Mouse (Mus musculus): ENCODE measurements around the gene BC051142. TPM values are rescaled to one million over a fixed set of nuclear protein-coding genes. Genes with fewer than 3 reads are reported as not detected.
"Not testable (repeated sequence)": the region's sequence is repeated elsewhere in the genome, so short reads cannot be mapped to it uniquely, and the experiment has no call there.

Gene BC051142
- polyA plus RNA-seq, 1 experiment from 2014 or later: 0.15 TPM

DNA sequence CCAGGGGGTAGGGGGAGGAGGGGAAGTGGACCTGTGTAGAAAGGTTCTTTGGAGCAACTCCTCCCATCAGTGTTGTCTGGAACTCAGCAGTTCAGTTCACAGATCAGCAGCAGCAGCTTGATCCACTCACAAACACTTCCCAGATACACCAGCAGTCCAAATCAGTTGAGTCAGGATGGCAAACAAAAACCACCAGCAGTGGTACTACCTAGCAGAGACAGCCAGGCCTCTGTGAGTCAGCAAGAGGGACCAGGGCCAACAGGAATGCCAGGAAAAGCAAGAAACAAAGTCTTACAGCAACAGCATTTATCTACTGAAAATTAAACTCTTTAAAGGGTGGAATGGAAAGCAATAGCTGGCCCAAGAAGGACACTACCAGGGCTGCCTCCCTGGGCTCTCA lies 29.0 kb downstream of the BC051142 start:
- Histone ChIP-seq H3K27me3 (ENCODE audit: insufficient read depth, poor library complexity, severe bottlenecking) (no peaks in the 10 kb centered on the region), H3K9me3 (no peaks in the 10 kb centered on the region), H3K27ac (no peak overlapping the region), H3K36me3 (no peaks in the 10 kb centered on the region), H3K4me3 (no peak overlapping the region), H3K4me1 (no peaks in the 10 kb centered on the region)
- no peak for DNase-seq (ENCODE audit: low spot score)

DNA sequence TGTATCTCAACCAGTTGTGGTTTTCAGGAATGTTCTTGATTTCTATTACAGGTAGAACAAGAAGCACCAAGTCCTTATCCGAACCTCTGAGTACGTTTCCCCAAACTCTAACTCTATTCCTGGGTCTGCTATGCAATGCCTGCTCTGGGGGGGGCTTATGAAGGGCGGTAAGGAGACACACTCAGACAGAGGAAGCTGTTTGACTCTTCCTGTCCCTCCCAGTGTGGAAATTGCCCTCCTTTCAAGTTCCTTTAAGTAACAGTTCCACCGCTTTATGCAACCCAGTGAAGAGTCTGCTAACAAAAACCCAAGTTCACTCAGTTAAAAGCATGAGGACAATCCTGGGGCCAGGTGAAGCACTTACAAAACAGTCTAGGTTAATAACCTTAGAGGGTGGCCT lies 38.5 kb downstream of the BC051142 start:
- Histone ChIP-seq H3K36me3 (no peaks in the 10 kb centered on the region), H3K9me3 (peaks cover 4% of the 10 kb centered on the region; the same call in 1 of the 2 replicates), H3K4me3 (no peak overlapping the region), H3K27ac (no peak overlapping the region), H3K4me1 (no peaks in the 10 kb centered on the region), H3K27me3 (ENCODE audit: insufficient read depth, poor library complexity, severe bottlenecking) (no peaks in the 10 kb centered on the region)
- DNase-seq (ENCODE audit: low spot score): no peak
- WGBS: 65% methylated on average over 4 of the region's 4 CpGs

DNA sequence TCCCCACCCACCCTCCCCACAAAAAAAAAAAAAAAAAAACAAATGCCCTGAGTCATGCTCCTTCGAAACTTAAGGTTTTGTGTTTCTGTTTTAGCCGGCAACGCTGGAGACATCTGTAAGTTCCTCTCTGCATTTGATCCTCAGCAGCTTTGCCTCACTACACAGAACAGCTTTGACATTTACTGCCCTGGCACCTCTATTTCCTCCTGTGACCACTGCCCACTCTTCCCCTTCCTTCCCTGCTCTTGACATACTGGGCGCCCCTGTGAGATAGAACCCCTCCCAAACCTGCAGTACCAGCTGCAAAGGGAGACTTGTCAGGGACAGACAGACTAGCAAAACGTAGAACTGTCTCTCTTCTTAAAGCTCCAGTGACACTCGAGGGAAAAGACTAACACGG lies 39.0 kb downstream of the BC051142 start:
- no peak overlapping the region for H3K4me3 ChIP-seq
- no peak overlapping the region for H3K27ac ChIP-seq
- no peaks in the 10 kb centered on the region for H3K27me3 ChIP-seq (ENCODE audit: insufficient read depth, poor library complexity, severe bottlenecking)
- H3K9me3 ChIP-seq: peaks cover 4% of the 10 kb centered on the region; the same call in 1 of the 2 replicates
- DNase-seq (ENCODE audit: low spot score): no peak
- 62% methylated on average over 7 of the region's 7 CpGs for WGBS
- H3K36me3 ChIP-seq: no peaks in the 10 kb centered on the region
- no peaks in the 10 kb centered on the region for H3K4me1 ChIP-seq

DNA sequence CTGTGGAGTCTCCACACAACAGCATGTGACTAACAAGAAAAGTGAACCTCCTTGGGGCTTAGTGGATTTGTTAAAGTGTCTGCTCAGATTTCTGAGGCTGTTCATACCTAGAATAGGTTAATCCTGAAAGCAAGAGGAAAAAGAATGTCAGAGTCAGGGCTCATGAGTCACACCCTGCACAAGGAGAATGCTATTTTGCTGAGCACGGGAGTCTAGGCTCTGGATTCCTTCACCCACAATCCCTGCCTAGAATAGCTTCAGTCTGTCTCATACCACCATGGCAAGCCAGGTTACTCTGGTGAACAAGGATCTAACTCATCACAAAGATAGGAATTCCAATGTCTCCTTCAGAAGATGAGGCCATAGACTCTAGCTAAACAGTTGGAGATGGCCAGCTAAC lies 40.0 kb downstream of the BC051142 start:
- DNase-seq (ENCODE audit: low spot score): no peak
- Histone ChIP-seq H3K27ac (no peak overlapping the region), H3K27me3 (ENCODE audit: insufficient read depth, poor library complexity, severe bottlenecking) (no peaks in the 10 kb centered on the region), H3K4me1 (no peaks in the 10 kb centered on the region), H3K9me3 (peaks cover 4% of the 10 kb centered on the region; the same call in 1 of the 2 replicates), H3K4me3 (no peak overlapping the region), H3K36me3 (no peaks in the 10 kb centered on the region)
- WGBS: 40% methylated on average over 1 of the region's 1 CpGs

DNA sequence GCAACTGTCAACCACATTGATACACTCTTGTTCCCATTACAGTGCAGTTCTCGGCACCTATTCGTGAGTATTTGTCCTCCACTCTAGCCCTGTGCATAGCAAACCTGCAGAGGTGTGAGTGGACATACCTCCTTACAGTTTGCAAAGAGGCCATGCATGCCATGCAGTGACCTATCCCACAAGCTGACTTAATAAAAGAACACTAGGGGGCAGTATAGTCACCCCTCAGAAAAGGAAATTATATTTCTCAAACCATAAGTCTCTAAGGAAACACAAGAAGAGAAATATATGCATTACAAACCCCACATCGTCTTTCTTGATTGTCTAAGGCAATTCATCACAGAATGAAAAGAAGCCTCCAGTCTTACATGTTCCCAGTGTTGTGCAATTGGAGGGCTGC lies 41.2 kb downstream of the BC051142 start:
- Histone ChIP-seq H3K27ac (no peak overlapping the region), H3K27me3 (ENCODE audit: insufficient read depth, poor library complexity, severe bottlenecking) (no peaks in the 10 kb centered on the region), H3K4me1 (no peaks in the 10 kb centered on the region), H3K36me3 (no peaks in the 10 kb centered on the region), H3K9me3 (peaks cover 4% of the 10 kb centered on the region; the same call in 1 of the 2 replicates), H3K4me3 (no peak overlapping the region)
- 50% methylated on average over 3 of the region's 3 CpGs for WGBS
- no peak for DNase-seq (ENCODE audit: low spot score)

DNA sequence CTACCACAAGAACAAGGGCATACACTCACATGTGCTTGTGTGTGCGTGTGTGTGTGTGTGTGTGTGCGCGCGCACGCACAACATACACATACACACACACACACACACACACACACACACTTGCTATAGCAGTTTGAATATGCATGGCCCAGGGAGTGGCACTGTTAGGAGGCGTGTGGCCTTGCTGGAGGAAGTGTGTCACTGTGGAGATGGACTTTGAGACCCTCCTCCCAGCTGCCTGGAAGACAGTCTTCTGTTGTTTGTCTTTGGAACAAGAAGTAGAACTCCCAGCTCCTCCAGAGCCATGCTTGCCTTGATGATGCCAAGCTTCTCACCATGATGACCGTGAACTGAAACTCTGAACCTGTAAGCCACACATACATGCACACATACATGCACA lies 43.4 kb downstream of the BC051142 start:
- Histone ChIP-seq H3K36me3 (no peaks in the 10 kb centered on the region), H3K27ac (no peak overlapping the region), H3K4me1 (no peaks in the 10 kb centered on the region), H3K27me3 (ENCODE audit: insufficient read depth, poor library complexity, severe bottlenecking) (no peaks in the 10 kb centered on the region), H3K9me3 (no peaks in the 10 kb centered on the region), H3K4me3 (no peak overlapping the region)
- 85% methylated on average over 7 of the region's 7 CpGs for WGBS
- DNase-seq (ENCODE audit: low spot score): no peak

DNA sequence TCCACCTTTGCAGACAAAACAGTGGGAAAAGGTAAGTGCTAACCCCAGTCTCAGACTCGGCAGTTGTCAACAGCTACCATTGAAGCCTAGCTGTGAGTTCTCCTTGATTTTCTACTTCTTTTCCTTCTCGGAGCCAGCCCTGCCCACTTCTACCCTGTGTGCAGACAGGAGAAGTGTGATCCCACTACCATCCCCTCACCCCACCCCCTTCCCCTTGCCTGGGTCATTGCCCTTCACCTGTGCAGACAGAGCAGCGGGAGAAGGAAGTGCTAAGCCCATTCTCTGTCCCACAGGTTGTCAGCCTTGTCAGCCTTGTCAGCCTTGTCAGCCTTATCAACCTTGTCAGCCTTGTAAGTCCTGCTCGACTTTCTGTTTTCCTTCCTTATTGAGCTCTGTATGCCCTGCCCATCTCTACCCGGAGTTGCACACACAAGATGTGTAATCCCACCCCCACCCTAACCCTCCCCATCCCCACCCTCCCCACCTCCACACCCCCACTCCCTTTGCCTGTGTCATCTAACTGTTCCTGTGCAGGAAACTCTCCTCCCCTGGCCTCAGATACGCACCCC lies 49.9 kb downstream of the BC051142 start:
- 22% methylated on average over 6 of the region's 6 CpGs for WGBS
- DNase-seq (ENCODE audit: low spot score): no peak
- Histone ChIP-seq H3K4me1 (peaks cover 18% of the 10 kb centered on the region), H3K36me3 (no peaks in the 10 kb centered on the region), H3K27ac (no peak overlapping the region), H3K4me3 (no peak overlapping the region), H3K9me3 (no peaks in the 10 kb centered on the region), H3K27me3 (ENCODE audit: insufficient read depth, poor library complexity, severe bottlenecking) (0 out of 2 replicates have a peak, but pooled peaks cover 5% of the 10 kb centered on the region)

DNA sequence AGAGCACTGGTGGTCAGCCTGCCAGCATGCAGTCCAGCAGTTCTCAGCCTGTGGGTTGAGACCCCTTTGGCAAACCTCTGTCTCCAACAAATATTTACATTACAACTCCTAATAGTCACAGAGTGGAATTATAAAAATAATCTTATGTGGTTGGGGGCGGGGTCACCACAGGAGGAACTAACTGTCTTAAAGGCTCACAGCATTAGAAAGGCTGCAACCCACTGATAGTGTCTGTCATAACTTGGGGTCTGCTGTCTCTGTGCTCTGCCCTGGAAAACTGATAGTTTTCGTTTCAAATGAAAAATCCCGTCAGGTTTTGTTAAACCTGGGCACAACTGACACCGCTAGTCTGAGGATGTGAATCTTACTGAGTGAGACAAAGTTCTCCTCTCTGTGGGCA lies 59.0 kb downstream of the BC051142 start:
- Histone ChIP-seq H3K36me3 (no peaks in the 10 kb centered on the region), H3K27ac (no peak overlapping the region), H3K27me3 (ENCODE audit: insufficient read depth, poor library complexity, severe bottlenecking) (0 out of 2 replicates have a peak, but pooled peaks cover 4% of the 10 kb centered on the region), H3K9me3 (no peaks in the 10 kb centered on the region), H3K4me1 (no peaks in the 10 kb centered on the region), H3K4me3 (no peak overlapping the region)
- DNase-seq (ENCODE audit: low spot score): no peak
- WGBS: 73% methylated on average over 4 of the region's 4 CpGs

DNA sequence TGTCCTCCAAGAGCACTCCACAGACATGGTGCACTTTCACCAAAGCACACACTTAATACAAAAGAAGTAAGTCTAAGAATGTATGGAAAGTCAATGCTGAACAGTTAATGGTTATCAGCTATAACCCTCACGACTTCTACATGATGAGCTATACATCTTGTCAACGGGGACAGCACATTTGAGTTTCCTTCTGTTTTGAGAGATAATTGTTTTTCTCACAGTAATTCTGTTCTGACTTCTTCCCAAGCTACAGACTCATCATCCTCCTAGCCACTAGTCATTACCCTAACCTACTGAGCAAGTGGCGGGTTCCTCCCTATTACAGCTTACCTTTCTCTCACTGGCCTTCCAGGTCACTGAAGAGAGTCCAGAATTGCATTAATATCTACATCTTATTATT lies 60.6 kb downstream of the BC051142 start:
- Histone ChIP-seq H3K4me1 (no peaks in the 10 kb centered on the region), H3K9me3 (no peaks in the 10 kb centered on the region)
- 79% methylated on average over 3 of the region's 3 CpGs for WGBS

DNA sequence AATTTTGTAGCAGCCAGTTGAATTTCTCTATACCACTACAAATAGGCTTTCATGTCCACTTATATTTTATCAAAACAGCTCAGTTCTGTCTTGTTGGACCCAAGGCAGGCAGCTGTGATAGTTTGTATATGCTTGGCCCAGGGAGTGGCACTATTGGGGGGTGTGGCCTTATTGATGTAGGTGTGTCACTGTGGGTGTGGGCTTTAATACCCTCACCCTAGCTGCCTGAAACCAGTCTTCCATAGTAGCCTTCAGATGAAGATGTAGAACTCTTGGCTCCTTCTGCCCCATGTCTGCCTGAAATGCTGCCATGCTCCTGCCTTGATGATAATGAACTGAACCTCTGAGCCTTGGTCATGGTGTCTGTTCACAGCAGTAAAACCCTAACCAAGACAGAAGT lies 67.3 kb downstream of the BC051142 start:
- not testable (repeated sequence) for H3K4me3 ChIP-seq; H3K9me3 ChIP-seq; H3K36me3 ChIP-seq; DNase-seq (ENCODE audit: low spot score); H3K27me3 ChIP-seq (ENCODE audit: insufficient read depth, poor library complexity, severe bottlenecking); H3K27ac ChIP-seq; H3K4me1 ChIP-seq

More for the DNA sequence above, 60.6 kb downstream of the BC051142 start:
- no peak overlapping the region for H3K4me3 ChIP-seq
- H3K27me3 ChIP-seq (ENCODE audit: insufficient read depth, poor library complexity, severe bottlenecking): 0 out of 2 replicates have a peak, but pooled peaks cover 4% of the 10 kb centered on the region
- no peak overlapping the region for H3K27ac ChIP-seq
- no peaks in the 10 kb centered on the region for H3K36me3 ChIP-seq
- no peak for DNase-seq (ENCODE audit: low spot score)

DNA sequence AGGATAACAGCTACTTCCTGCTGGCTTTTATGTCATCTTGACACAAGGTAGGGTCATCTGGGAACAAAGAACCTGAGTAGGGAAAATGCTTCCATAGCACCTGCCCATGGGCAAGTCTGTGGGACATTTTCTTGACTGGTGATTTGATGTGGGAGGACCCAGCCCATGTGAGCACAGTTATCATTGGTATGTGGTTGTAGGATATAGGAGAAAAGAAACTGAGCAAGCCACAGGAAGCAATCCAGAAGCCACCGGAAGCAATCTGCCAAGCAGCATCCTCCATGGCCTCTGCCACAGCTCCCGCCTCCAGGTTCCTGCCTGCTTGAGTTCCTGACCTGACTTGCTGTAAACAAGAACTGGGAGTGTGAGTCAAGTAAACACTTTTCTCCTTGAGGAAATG lies 71.9 kb downstream of the BC051142 start:
- no peak for DNase-seq (ENCODE audit: low spot score)
- no peaks in the 10 kb centered on the region for H3K4me1 ChIP-seq
- H3K9me3 ChIP-seq: no peaks in the 10 kb centered on the region
- H3K36me3 ChIP-seq: no peaks in the 10 kb centered on the region
- H3K27ac ChIP-seq: no peak overlapping the region
- WGBS: 69% methylated on average over 2 of the region's 2 CpGs
- no peak overlapping the region for H3K4me3 ChIP-seq
- H3K27me3 ChIP-seq (ENCODE audit: insufficient read depth, poor library complexity, severe bottlenecking): no peaks in the 10 kb centered on the region

DNA sequence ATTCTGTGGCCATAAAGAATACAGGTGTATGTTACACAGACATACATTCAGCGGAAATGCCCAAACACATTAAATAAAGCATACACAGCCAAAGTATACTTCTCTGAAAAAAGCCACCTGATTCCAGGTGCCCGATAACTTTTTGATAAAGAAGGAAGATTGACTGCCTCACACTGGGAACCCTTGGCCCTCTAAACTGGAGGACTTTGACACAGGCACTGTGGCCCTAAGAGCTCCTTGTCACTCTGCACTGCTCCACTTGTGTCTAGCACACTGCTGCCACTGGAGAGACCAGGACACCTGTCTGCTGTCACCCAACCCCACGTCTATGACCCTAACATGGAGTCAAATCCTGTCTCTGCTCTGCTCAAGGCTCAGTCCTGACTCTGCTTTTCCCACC lies 76.4 kb downstream of the BC051142 start:
- peak; percentile 54 for DNase-seq (ENCODE audit: low spot score)
- H3K27me3 ChIP-seq (ENCODE audit: insufficient read depth, poor library complexity, severe bottlenecking): no peaks in the 10 kb centered on the region
- WGBS: 71% methylated on average over 3 of the region's 3 CpGs

DNA sequence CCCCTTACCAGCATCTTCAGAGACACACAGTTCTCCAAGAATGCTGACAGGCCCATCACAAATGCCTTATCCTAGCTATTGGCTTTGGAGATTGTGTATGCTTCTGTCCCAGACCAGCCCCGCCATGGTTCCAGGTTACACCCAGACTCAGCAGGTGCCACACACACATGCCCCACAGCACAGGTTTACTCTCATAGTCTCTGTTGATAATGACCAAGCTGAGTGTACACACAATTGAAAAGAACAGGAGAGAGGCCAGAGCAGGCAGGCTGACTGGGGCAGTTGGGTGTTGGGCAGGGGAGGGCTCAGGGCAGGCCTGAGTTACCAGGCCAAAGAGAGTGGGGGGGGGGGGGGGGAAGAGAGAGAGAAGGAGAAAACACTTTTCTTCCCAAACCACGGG lies 77.8 kb downstream of the BC051142 start:
- Histone ChIP-seq H3K9me3 (no peaks in the 10 kb centered on the region), H3K27ac (no peak overlapping the region), H3K27me3 (ENCODE audit: insufficient read depth, poor library complexity, severe bottlenecking) (no peaks in the 10 kb centered on the region), H3K4me3 (no peak overlapping the region), H3K36me3 (no peaks in the 10 kb centered on the region), H3K4me1 (no peaks in the 10 kb centered on the region)
- WGBS: 76% methylated on average over 1 of the region's 2 CpGs
- no peak for DNase-seq (ENCODE audit: low spot score)

More for the DNA sequence above, 76.4 kb downstream of the BC051142 start:
- Histone ChIP-seq H3K4me3 (no peak overlapping the region), H3K27ac (no peak overlapping the region), H3K4me1 (no peaks in the 10 kb centered on the region), H3K9me3 (no peaks in the 10 kb centered on the region), H3K36me3 (no peaks in the 10 kb centered on the region)
